Mouse (Mus musculus) stomach, postnatal 0 days (tissue): ENCODE data around the gene Arhgap29. TPM values are rescaled to one million over a fixed set of nuclear protein-coding genes. Genes with fewer than 3 reads are reported as not detected.

ENCODE experiments used
- ATAC-seq: fragments of 200-750 bp; cut with Nextera tagmentation; 2 replicates; pipeline ENCODE4 v1.8.0; 2017; ENCODE audit not compliant: low FRiP score, low TSS enrichment
- DNase-seq: peaks from one replicate; pipeline ENCODE4 v3.0.0-alpha.2; 2016; ENCODE audit warnings: low spot score
- H3K27ac ChIP-seq: fragments of 300-500 bp; sonication (generic); replicated peaks from 2 replicates; pipeline ENCODE4 v1.5.1; 2014; ENCODE audit warnings: mild to moderate bottlenecking, control low read depth
- H3K27me3 ChIP-seq: fragments of 300-500 bp; sonication (generic); 2 replicates; pipeline ENCODE4 v1.6.1; 2014; ENCODE audit warnings: low read length; ENCODE audit not compliant: control insufficient read depth, insufficient read depth
- H3K36me3 ChIP-seq: fragments of 300-500 bp; sonication (generic); 2 replicates; pipeline ENCODE4 v1.6.1; 2014; ENCODE audit warnings: low read length, mixed read lengths; ENCODE audit not compliant: control insufficient read depth, insufficient read depth
- H3K4me1 ChIP-seq: fragments of 300-500 bp; sonication (generic); replicated peaks from 2 replicates; pipeline ENCODE4 v1.6.1; 2014; ENCODE audit warnings: antibody characterized with exemption; ENCODE audit not compliant: control insufficient read depth, insufficient read depth
- H3K4me2 ChIP-seq: fragments of 300-500 bp; sonication (generic); replicated peaks from 2 replicates; pipeline ENCODE4 v1.6.1; 2014; ENCODE audit warnings: low read depth, mild to moderate bottlenecking, control low read depth, moderate library complexity
- H3K4me3 ChIP-seq: fragments of 300-500 bp; sonication (generic); 2 replicates; pipeline ENCODE4 v1.5.1; 2014; ENCODE audit warnings: low read depth, low read length, control low read depth
- H3K9ac ChIP-seq: fragments of 300-500 bp; sonication (generic); 2 replicates; pipeline ENCODE4 v1.6.1; 2014; ENCODE audit warnings: mild to moderate bottlenecking, low read length, control low read depth, mixed read lengths
- H3K9me3 ChIP-seq: fragments of 300-500 bp; sonication (generic); 2 replicates; pipeline ENCODE4 v1.6.1; 2016; ENCODE audit warnings: low read length; ENCODE audit not compliant: control insufficient read depth
- CTCF ChIP-seq: IDR thresholded peaks from 2 replicates; pipeline ENCODE4 v1.5.1; 2016; ENCODE audit warnings: antibody characterized with exemption, low read depth, mild to moderate bottlenecking, moderate library complexity
- EP300 ChIP-seq: optimal IDR thresholded peaks from 2 replicates; pipeline ENCODE3; 2016; ENCODE audit warnings: antibody characterized with exemption
- WGBS: fragments of 180-500 bp; shearing (Covaris S2); extraction: QIAGEN DNeasy Blood & Tissue Kit; methylation state at CpG from one replicate; pipeline ENCODE4 v1.1.7; 2014; 5-methylcytosine and 5-hydroxymethylcytosine counted together
- polyA plus RNA-seq: library from polyadenylated mRNA; unstranded; fragments of >200 nt; fragmentation: Nextera tagmentation; extraction: Ambion mirVana; gene quantifications from 2 replicates; pipeline ENCODE4 v1.2.1, GENCODE M21; 2015

Arhgap29 gene
- polyA plus RNA-seq, 1 experiment from 2014 or later, result 16.6 TPM

- no peak for ATAC-seq
- no peak overlapping the region for H3K4me2 ChIP-seq
- no peaks in the 10 kb centered on the region for H3K9me3 ChIP-seq
- H3K36me3 ChIP-seq, result no peaks in the 10 kb centered on the region
- H3K27me3 ChIP-seq, result no peaks in the 10 kb centered on the region
- H3K4me3 ChIP-seq, result no peak overlapping the region
- no peak overlapping the region for H3K27ac ChIP-seq
- no peak for DNase-seq
- 0 out of 2 replicates have a peak, but pooled peaks cover 2% of the 10 kb centered on the region for H3K4me1 ChIP-seq
- 32% methylated on average over 3 of the region's 3 CpGs for WGBS
- no peak overlapping the region for H3K9ac ChIP-seq
- TF ChIP-seq EP300, result no peak
- no peak for TF ChIP-seq CTCF
Observed at GRCm38 (mm10) chr3:121909155-121909554, 43.2 kb upstream of the Arhgap29 start.

GRCm38 (mm10) chr3:121913476-121913875 lies 38.9 kb upstream of the Arhgap29 start:
- 64% methylated on average over 5 of the region's 5 CpGs for WGBS
- Histone ChIP-seq H3K9me3 (no peaks in the 10 kb centered on the region), H3K4me2 (no peak overlapping the region), H3K27ac (no peak overlapping the region), H3K36me3 (no peaks in the 10 kb centered on the region), H3K9ac (no peak overlapping the region), H3K4me1 (no peaks in the 10 kb centered on the region; the same call in 1 of the 2 replicates), H3K27me3 (no peaks in the 10 kb centered on the region), H3K4me3 (no peak overlapping the region)
- TF ChIP-seq EP300 (no peak), CTCF (no peak)
- ATAC-seq, result no peak
- no peak for DNase-seq

GRCm38 (mm10) chr3:121914459-121915185 lies 37.7 kb upstream of the Arhgap29 start:
- TF ChIP-seq EP300, result no peak
- no peak for TF ChIP-seq CTCF
- Histone ChIP-seq H3K4me2 (no peak overlapping the region), H3K9me3 (no peaks in the 10 kb centered on the region), H3K27ac (peak overlapping the region; percentile 87), H3K36me3 (no peaks in the 10 kb centered on the region), H3K4me1 (no peaks in the 10 kb centered on the region; the same call in 1 of the 2 replicates), H3K27me3 (no peaks in the 10 kb centered on the region), H3K9ac (no peak overlapping the region), H3K4me3 (no peak overlapping the region)
- ATAC-seq, result no peak; the same call in 1 of the 2 replicates
- 54% methylated on average over 13 of the region's 13 CpGs for WGBS
- no peak for DNase-seq

- H3K36me3 ChIP-seq, result no peaks in the 10 kb centered on the region
- ATAC-seq, result no peak
- H3K27ac ChIP-seq, result peak overlapping the region; percentile 87
- H3K9ac ChIP-seq, result no peak overlapping the region
- H3K27me3 ChIP-seq, result no peaks in the 10 kb centered on the region
- 45% methylated on average over 6 of the region's 6 CpGs for WGBS
- H3K4me2 ChIP-seq, result no peak overlapping the region
- no peaks in the 10 kb centered on the region for H3K9me3 ChIP-seq
- no peak for DNase-seq
- H3K4me1 ChIP-seq, result no peaks in the 10 kb centered on the region; the same call in 1 of the 2 replicates
- no peak overlapping the region for H3K4me3 ChIP-seq
- TF ChIP-seq CTCF (no peak), EP300 (peak; percentile 35)
Observed at GRCm38 (mm10) chr3:121915191-121915590, 37.1 kb upstream of the Arhgap29 start.

GRCm38 (mm10) chr3:121916802-121917532 lies 35.4 kb upstream of the Arhgap29 start:
- H3K27me3 ChIP-seq, result no peaks in the 10 kb centered on the region
- no peak overlapping the region for H3K9ac ChIP-seq
- no peaks in the 10 kb centered on the region; the same call in 1 of the 2 replicates for H3K4me1 ChIP-seq
- no peaks in the 10 kb centered on the region for H3K9me3 ChIP-seq
- 82% methylated on average over 5 of the region's 5 CpGs for WGBS
- no peaks in the 10 kb centered on the region for H3K36me3 ChIP-seq
- DNase-seq (no peak), ATAC-seq (no peak)
- H3K4me2 ChIP-seq, result no peak overlapping the region
- H3K27ac ChIP-seq, result no peak overlapping the region
- no peak for TF ChIP-seq CTCF
- TF ChIP-seq EP300, result no peak
- H3K4me3 ChIP-seq, result no peak overlapping the region

- Histone ChIP-seq H3K9ac (no peak overlapping the region), H3K27me3 (no peaks in the 10 kb centered on the region), H3K27ac (no peak overlapping the region), H3K36me3 (no peaks in the 10 kb centered on the region), H3K4me3 (no peak overlapping the region), H3K9me3 (no peaks in the 10 kb centered on the region), H3K4me1 (no peaks in the 10 kb centered on the region; the same call in 1 of the 2 replicates), H3K4me2 (no peak overlapping the region)
- no peak for ATAC-seq
- DNase-seq, result no peak
- WGBS, result 78% methylated on average over 7 of the region's 7 CpGs
- TF ChIP-seq EP300 (no peak), CTCF (no peak)
Observed at GRCm38 (mm10) chr3:121917658-121918057, 34.7 kb upstream of the Arhgap29 start.
